Mouse (Mus musculus): ENCODE results near the gene Senp6. TPM values are rescaled to one million over a fixed set of nuclear protein-coding genes. Genes with fewer than 3 reads are reported as not detected.

The Senp6 gene
- polyA plus RNA-seq, 1 experiment: 120 TPM

DNA sequence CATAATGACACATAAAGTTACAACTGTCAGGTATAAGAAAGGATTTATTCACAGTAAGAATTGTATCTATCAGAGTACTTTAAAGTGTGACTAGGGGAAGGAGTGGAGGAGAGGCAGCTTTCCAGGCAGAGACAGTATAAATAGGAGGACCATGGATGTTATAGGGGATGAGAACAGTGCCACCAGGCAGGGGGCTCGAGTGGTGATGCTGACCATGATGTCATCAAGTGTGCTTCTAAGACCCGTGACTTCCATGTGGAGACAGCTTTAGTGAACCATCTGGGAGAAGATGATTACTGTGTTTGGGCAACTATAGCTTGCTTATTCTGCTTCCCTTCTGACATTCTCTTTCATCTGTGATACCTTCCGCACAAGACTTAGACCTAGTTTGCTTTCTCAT is 4.9 kb downstream of the Senp6 start:
- no peak for TF ChIP-seq GATA1 (IDR thresholded peaks at IDR 0.05; ENCODE audit: low read length)

DNA sequence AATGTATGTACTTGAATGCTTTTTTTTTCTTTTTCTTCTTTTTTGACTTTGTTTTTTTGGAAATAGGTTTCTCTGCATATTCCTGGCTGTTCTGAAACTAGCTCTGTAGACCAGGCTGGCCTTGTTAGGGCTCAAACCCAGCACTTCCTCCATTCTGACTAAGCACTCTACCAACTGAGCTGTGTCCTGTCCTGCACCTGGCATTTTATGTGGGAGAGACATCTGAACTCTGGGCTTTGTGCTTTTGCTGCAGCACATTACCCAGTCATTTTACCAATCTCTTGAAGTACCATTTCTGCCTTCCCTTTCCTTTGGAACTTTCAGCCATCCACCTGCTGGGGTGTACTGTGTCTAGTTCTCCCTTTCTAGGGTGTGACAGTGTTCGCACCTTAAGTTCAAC is 7.4 kb downstream of the Senp6 start:
- no peak for TF ChIP-seq GATA1 (IDR thresholded peaks at IDR 0.05; ENCODE audit: low read length)

DNA sequence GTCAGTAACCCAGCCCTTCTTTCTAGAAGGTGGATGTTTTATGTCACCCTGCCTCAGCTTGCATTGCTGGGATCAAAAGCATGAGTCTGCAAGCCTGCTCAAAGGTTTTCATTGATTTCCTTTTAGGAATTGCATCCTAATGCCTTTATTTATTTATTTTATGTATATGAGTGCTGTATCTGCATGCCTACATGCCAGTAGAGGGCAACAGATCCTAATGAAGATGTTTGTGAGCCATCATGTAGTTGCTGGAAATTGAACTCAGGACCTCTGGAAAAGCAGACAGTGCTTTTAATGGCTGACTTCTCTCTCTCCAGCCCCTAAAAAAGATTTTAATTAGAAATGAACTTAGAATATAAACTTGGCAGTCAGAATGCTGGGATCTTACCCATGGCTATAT is 8.2 kb downstream of the Senp6 start:
- TF ChIP-seq GATA1 (IDR thresholded peaks at IDR 0.05; ENCODE audit: low read length): no peak

DNA sequence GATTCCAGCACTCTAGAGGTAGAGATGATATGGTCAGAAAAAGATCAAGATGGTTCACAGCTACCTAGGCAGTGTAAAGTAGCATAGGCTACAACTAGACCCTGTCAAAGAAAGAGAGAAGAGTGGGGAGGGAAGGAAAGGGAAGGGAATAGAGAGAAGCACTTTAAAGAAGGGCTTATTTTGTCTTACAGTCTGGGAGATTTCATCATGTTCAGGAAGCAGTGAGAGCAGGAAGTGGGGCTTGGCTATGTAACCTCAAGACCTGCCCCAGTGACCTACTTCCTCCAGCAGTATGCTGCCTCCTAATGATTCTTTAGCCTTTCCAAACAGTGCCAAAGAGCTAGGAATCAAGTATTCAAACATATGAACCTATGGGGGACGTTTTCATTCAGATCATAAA is 14.2 kb downstream of the Senp6 start:
- no peak for TF ChIP-seq GATA1 (IDR thresholded peaks at IDR 0.05; ENCODE audit: low read length)

DNA sequence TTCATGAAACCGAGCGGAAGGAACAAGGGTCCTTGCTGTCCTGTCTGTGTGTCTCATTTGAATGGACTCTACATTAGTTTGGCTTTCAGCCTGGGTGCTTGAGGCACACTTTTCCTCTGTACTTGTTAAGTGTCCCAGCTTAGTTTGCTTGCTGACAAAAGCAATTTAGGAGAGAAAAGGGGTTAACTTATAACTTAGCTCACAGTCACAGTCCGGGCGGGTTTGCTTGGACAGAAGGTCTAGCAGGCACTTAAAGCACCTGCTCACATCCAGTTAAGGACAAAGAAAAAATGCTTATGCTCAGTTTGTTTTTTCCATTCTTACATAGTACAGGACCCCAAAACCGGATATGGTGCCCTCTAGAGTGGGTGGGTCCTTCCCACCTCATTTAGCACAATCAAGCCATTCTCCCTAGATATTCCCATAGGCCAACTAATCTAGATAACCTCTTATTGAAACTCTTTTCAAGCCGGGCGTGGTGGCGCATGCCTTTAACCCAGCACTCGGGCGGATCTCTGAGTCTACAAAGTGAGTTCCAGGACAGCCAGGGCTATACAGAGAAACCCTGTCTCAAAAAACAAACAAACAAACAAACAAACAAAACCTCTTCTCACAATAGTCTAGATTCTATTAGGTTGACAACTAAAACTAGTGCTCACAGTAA is 17.9 kb downstream of the Senp6 start:
- no peak for TF ChIP-seq GATA1 (IDR thresholded peaks at IDR 0.05; ENCODE audit: low read length)

DNA sequence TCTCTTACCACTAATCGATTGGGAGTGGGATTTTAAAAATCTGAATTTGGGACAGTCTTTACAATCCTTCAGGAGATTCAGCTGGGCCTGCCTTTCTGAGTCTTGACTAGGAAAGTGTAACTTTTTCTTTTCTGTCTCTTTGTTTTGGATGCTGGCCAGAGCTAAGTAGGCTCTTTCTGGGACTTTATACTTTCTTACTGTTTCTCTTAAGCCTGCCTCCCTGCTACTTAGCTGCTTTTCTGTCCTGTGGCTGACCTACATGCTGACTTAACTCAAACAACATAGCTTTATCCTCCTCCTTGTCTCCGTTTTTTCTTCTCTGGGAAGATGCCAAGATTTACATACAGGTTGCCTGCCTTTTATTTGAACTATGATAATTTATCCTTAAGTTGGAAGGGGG is 19.0 kb downstream of the Senp6 start:
- no peak for TF ChIP-seq GATA1 (IDR thresholded peaks at IDR 0.05; ENCODE audit: low read length)

DNA sequence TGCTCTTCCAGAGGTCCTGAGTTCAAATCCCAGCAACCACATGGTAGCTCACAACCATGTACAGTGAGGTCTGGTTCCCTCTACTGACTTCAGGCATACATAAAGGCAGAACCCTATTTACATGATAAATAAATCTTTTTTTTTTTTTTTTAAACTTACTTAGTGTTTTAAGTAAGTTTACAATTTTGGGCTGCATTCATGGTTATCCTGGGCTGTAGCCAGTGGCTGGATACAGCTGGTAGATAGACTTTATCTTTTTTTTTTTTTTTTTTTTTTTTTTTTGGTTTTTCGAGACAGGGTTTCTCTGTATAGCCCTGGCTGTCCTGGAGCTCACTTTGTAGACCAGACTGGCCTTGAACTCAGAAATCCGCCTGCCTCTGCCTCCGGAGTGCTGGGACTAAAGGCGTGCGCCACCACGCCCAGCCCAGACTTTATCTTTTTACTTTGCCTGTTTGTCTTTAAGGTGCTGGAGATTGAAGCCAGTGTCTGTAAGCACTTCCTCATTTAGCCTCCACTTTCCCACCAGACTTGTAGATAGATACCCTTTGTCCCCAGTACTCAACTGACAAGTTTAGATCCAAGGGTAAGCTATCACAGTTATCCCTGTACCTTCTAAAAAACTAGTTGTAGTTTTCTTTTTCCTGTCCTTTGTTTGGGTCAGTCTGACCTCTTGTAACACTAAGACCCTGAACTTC is 19.7 kb downstream of the Senp6 start:
- peak; percentile 7 for TF ChIP-seq GATA1 (IDR thresholded peaks at IDR 0.05; ENCODE audit: low read length)

DNA sequence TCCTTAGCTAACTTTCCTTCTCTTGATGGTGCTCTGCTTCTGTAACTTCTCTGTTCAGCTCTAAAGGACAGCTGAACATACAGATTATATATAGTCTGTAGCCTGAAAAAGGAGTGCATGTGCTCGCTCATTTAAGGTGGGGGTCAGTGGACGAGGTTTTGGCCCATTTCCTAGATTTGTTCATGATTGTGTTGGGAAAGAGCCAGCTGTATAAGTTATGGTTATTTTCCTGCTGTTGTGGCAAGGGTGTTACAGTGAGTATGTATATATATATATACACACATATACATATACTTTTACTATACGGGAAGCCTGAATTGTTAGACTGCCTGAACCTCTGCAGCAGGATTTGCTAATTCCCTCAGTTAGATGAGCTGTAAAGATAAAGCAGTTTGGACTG is 22.7 kb downstream of the Senp6 start:
- no peak for TF ChIP-seq GATA1 (IDR thresholded peaks at IDR 0.05; ENCODE audit: low read length)

DNA sequence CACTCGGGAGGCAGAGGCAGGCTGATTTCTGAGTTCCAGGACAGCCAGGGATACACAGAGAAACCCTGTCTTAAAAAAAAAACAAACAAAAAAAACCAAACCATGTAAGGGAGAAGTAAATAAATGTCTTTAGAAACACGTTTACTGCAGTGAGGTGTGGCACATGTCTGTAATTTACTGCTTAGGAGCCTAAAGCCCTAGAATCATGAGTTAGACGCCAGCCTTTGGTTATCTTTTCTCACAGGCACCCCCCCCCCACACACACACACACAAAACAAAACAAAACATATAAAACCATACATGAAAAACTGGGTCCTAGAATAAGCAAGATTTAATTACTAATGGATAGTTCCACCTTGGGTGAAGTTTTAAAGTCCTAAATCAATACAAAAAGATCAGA is 29.6 kb downstream of the Senp6 start:
- TF ChIP-seq GATA1 (IDR thresholded peaks at IDR 0.05; ENCODE audit: low read length): no peak

DNA sequence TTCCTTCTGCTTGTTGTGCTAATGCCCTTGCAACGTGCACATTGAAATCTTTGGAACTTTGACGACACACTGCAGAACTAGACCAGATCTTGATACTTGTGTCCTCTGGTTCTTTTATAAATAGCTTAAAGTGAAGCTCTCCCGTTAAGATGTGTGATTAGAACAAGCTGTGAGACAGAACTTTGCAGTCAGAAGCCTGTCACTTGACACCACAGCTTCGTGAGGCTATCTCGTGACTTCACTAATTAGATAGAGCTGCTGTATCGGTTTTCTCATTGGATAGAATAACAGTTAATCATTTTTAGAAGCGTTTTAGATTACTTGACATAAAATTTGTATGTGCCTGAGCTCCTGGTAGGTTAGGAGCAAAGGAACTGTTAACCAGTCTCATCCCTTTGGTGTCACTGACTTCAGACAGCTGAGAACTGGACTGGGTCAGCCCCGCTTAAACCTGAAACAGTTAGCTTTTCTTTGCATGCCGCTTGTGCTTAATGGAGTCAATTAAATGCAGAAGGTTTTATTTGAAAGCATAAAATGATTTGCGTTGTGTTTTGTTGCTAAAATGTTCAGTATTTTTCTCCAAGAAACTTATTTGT is 79.4 kb downstream of the Senp6 start:
- TF ChIP-seq GATA1 (IDR thresholded peaks at IDR 0.05; ENCODE audit: low read length): no peak

DNA sequence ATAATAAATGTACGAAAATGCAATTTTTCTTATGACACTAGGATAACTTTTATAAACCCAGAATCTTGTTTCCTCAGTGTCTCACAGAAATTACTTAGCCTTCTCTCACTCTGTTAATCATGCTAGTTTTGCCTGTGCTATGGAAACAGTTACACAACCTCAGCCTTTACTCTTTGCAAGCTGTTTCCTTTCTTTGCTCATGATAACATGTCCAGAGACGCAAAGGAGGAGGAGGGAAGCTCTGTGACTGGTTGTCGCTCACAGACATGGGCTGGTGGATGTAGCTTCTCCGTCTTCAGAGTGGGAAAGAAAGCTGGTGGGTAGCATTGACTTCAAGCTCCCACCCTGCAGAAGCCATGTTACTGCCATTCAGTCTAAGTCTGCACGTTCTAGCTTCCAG is 82.9 kb downstream of the Senp6 start:
- no peak for TF ChIP-seq GATA1 (IDR thresholded peaks at IDR 0.05; ENCODE audit: low read length)

DNA sequence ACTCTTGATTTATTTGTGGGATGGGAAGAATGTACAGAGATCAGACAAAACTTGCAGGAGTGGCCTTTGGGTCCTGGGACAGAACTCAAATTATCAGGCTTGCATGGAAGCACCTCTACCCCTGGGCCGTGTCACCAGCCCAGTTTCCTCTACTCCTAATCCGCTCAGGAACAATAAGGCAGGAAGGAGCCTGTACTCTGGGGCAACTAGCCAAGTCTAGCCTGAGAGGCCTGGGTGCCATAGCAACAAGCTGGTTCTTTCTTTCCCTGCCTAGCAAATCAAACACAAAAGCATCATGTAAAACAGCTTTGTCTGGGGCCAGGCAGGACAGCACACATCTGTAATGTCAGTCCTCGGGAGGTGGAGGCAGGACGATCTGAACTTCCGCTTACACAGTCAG is 88.6 kb downstream of the Senp6 start:
- TF ChIP-seq GATA1 (IDR thresholded peaks at IDR 0.05; ENCODE audit: low read length): no peak

DNA sequence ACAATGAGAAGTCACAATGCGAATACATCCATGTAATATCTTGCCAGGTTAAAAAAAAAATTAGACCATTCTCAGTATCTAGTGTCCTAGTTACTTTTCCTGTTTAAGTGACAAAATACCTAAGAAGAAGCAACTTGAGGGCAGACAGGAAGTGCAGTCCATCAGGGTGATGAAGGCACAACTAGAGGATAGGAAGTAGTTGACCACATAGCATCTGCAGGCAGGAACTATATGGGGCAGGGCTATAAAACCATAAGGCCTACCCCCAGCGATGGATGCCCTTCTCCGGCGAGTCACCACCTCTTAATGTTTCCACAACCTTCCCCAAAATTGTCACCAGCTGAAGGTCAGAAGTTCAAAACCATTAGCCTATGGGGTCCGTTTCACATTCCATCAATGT is 90.1 kb downstream of the Senp6 start:
- TF ChIP-seq GATA1 (IDR thresholded peaks at IDR 0.05; ENCODE audit: low read length): no peak

DNA sequence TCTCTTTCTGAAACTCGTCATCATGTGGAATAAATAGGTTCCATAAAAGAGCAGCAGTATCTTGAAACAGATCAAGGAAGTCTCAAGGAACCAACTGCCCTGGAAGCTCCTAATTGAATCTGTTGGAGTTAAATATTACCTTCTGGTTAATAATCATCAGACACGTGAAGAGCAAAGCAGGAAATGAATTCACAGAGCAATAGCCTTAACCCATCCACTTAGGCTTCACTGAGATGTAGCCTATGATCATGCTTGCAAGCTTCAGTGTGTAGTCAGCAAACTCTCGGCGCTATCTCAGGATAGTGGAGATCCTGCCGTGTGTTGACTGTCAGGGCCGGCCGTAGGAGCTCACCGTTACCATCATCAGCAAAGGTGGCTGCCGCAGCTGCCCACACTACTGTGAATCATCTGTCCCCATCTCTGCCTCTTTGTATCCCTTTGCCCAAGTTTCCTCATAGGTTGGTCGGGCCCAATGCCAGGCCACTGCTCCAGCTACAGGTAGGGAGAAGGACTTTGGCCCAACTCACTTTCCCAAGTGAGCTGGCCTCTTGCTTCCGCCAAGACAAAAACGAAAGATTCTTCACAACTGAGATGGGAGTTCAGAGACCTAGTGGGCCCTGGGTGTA is 91.2 kb downstream of the Senp6 start:
- TF ChIP-seq GATA1 (IDR thresholded peaks at IDR 0.05; ENCODE audit: low read length): no peak

DNA sequence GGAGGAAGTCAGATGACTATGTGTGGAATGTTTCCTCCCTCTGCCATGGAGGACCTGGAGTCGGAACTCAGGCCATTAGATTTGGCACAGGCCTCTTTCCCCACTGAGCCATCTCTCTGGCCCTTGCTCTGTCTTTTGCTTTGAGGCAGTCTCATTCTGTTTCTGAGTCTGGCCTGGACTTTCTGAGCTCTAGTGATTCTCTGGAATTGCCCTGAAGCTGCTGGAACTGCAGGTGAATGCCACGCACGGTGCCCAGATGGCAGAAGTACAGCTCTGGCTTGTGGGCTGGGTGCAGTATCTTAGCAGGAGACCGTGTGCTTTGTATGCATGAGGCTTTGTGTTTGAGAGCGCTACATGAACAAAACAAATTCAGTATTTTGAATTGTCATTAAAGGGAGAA is 92.2 kb downstream of the Senp6 start:
- TF ChIP-seq GATA1 (IDR thresholded peaks at IDR 0.05; ENCODE audit: low read length): no peak

DNA sequence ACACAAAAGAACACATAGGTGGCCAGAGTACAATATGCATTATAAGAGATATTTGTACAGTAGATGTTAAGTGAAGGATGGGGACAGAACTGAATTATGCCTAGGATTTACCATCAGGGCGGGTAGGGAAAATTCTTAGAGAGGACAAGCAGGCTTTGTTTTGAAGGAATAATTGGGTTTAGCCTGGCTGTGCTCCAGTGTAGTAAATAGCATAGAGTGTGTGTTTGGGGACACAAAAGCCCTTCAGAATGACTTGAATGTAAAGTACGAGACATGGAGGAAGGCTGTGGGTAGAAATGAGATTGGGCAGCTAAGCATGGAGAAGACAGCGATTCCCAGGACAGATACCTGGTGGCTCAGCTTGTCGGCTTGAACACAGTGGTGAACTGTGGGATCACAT is 94.7 kb downstream of the Senp6 start:
- no peak for TF ChIP-seq GATA1 (IDR thresholded peaks at IDR 0.05; ENCODE audit: low read length)
